Mouse (Mus musculus) stomach, postnatal 0 days (tissue): ENCODE data around the gene Apbb1ip. TPM values are rescaled to one million over a fixed set of nuclear protein-coding genes. Genes with fewer than 3 reads are reported as not detected.

Experiments
- ATAC-seq: fragments of 200-750 bp; cut with Nextera tagmentation; 2 replicates; pipeline ENCODE4 v1.8.0; 2017; ENCODE audit not compliant: low FRiP score, low TSS enrichment
- DNase-seq: peaks from one replicate; pipeline ENCODE4 v3.0.0-alpha.2; 2016; ENCODE audit warnings: low spot score
- H3K27ac ChIP-seq: fragments of 300-500 bp; sonication (generic); replicated peaks from 2 replicates; pipeline ENCODE4 v1.5.1; 2014; ENCODE audit warnings: mild to moderate bottlenecking, control low read depth
- H3K27me3 ChIP-seq: fragments of 300-500 bp; sonication (generic); 2 replicates; pipeline ENCODE4 v1.6.1; 2014; ENCODE audit warnings: low read length; ENCODE audit not compliant: control insufficient read depth, insufficient read depth
- H3K36me3 ChIP-seq: fragments of 300-500 bp; sonication (generic); 2 replicates; pipeline ENCODE4 v1.6.1; 2014; ENCODE audit warnings: low read length, mixed read lengths; ENCODE audit not compliant: control insufficient read depth, insufficient read depth
- H3K4me1 ChIP-seq: fragments of 300-500 bp; sonication (generic); replicated peaks from 2 replicates; pipeline ENCODE4 v1.6.1; 2014; ENCODE audit warnings: antibody characterized with exemption; ENCODE audit not compliant: control insufficient read depth, insufficient read depth
- H3K4me2 ChIP-seq: fragments of 300-500 bp; sonication (generic); replicated peaks from 2 replicates; pipeline ENCODE4 v1.6.1; 2014; ENCODE audit warnings: low read depth, mild to moderate bottlenecking, control low read depth, moderate library complexity
- H3K4me3 ChIP-seq: fragments of 300-500 bp; sonication (generic); 2 replicates; pipeline ENCODE4 v1.5.1; 2014; ENCODE audit warnings: low read depth, low read length, control low read depth
- H3K9ac ChIP-seq: fragments of 300-500 bp; sonication (generic); 2 replicates; pipeline ENCODE4 v1.6.1; 2014; ENCODE audit warnings: mild to moderate bottlenecking, low read length, control low read depth, mixed read lengths
- H3K9me3 ChIP-seq: fragments of 300-500 bp; sonication (generic); 2 replicates; pipeline ENCODE4 v1.6.1; 2016; ENCODE audit warnings: low read length; ENCODE audit not compliant: control insufficient read depth
- CTCF ChIP-seq: IDR thresholded peaks from 2 replicates; pipeline ENCODE4 v1.5.1; 2016; ENCODE audit warnings: antibody characterized with exemption, low read depth, mild to moderate bottlenecking, moderate library complexity
- EP300 ChIP-seq: optimal IDR thresholded peaks from 2 replicates; pipeline ENCODE3; 2016; ENCODE audit warnings: antibody characterized with exemption
- WGBS: fragments of 180-500 bp; shearing (Covaris S2); extraction: QIAGEN DNeasy Blood & Tissue Kit; methylation state at CpG from one replicate; pipeline ENCODE4 v1.1.7; 2014; 5-methylcytosine and 5-hydroxymethylcytosine counted together
- polyA plus RNA-seq: library from polyadenylated mRNA; unstranded; fragments of >200 nt; fragmentation: Nextera tagmentation; extraction: Ambion mirVana; gene quantifications from 2 replicates; pipeline ENCODE4 v1.2.1, GENCODE M21; 2015

The Apbb1ip gene
- polyA plus RNA-seq, 1 experiment from 2014 or later = 1.5 TPM

- Histone ChIP-seq H3K9me3 (no peaks in the 10 kb centered on the region), H3K4me3 (no peak overlapping the region), H3K36me3 (no peaks in the 10 kb centered on the region), H3K4me2 (no peak overlapping the region), H3K9ac (no peak overlapping the region), H3K27me3 (no peaks in the 10 kb centered on the region), H3K4me1 (no peaks in the 10 kb centered on the region), H3K27ac (no peak overlapping the region)
- WGBS = 91% methylated on average over 3 of the region's 3 CpGs
- ATAC-seq (no peak), DNase-seq (no peak)
- TF ChIP-seq CTCF (no peak), EP300 (no peak)
Measured at GRCm38 (mm10) chr2:22777757-22778156, 3.9 kb downstream of the Apbb1ip start.

- no peak overlapping the region for H3K9ac ChIP-seq
- no peaks in the 10 kb centered on the region for H3K36me3 ChIP-seq
- 76% methylated on average over 1 of the region's 1 CpGs for WGBS
- TF ChIP-seq CTCF (no peak), EP300 (no peak)
- DNase-seq = no peak
- ATAC-seq = no peak
- no peak overlapping the region for H3K27ac ChIP-seq
- H3K27me3 ChIP-seq = no peaks in the 10 kb centered on the region
- no peak overlapping the region for H3K4me2 ChIP-seq
- H3K4me1 ChIP-seq = no peaks in the 10 kb centered on the region
- H3K4me3 ChIP-seq = no peak overlapping the region
- no peaks in the 10 kb centered on the region for H3K9me3 ChIP-seq
Measured at GRCm38 (mm10) chr2:22780884-22781283, 7.0 kb downstream of the Apbb1ip start.

GRCm38 (mm10) chr2:22781387-22782009 is 7.6 kb downstream of the Apbb1ip start:
- WGBS = 40% methylated on average over 4 of the region's 4 CpGs
- DNase-seq = no peak
- H3K36me3 ChIP-seq = no peaks in the 10 kb centered on the region
- H3K27ac ChIP-seq = no peak overlapping the region
- no peak for TF ChIP-seq CTCF
- no peak for TF ChIP-seq EP300
- H3K4me1 ChIP-seq = no peaks in the 10 kb centered on the region
- H3K9ac ChIP-seq = no peak overlapping the region
- no peak overlapping the region for H3K4me3 ChIP-seq
- H3K4me2 ChIP-seq = no peak overlapping the region
- H3K9me3 ChIP-seq = no peaks in the 10 kb centered on the region
- ATAC-seq = no peak
- H3K27me3 ChIP-seq = no peaks in the 10 kb centered on the region

GRCm38 (mm10) chr2:22782057-22782456 is 8.2 kb downstream of the Apbb1ip start:
- Histone ChIP-seq H3K27me3 (no peaks in the 10 kb centered on the region), H3K4me2 (no peak overlapping the region), H3K27ac (no peak overlapping the region), H3K4me1 (no peaks in the 10 kb centered on the region), H3K9ac (no peak overlapping the region), H3K4me3 (no peak overlapping the region), H3K36me3 (no peaks in the 10 kb centered on the region), H3K9me3 (no peaks in the 10 kb centered on the region)
- DNase-seq (no peak), ATAC-seq (no peak)
- WGBS = 67% methylated on average over 3 of the region's 3 CpGs
- TF ChIP-seq EP300 (no peak), CTCF (no peak)

GRCm38 (mm10) chr2:22783137-22783638 is 9.3 kb downstream of the Apbb1ip start:
- Histone ChIP-seq H3K4me1 (no peaks in the 10 kb centered on the region), H3K36me3 (no peaks in the 10 kb centered on the region), H3K27ac (no peak overlapping the region), H3K9ac (no peak overlapping the region), H3K9me3 (no peaks in the 10 kb centered on the region), H3K4me3 (no peak overlapping the region), H3K27me3 (no peaks in the 10 kb centered on the region), H3K4me2 (no peak overlapping the region)
- ATAC-seq = no peak
- 80% methylated on average over 2 of the region's 2 CpGs for WGBS
- TF ChIP-seq EP300 (no peak), CTCF (no peak)
- DNase-seq = no peak

GRCm38 (mm10) chr2:22784186-22784585 is 10.3 kb downstream of the Apbb1ip start:
- TF ChIP-seq EP300 = no peak
- no peak for TF ChIP-seq CTCF
- no peak for DNase-seq
- no peaks in the 10 kb centered on the region for H3K36me3 ChIP-seq

More at GRCm38 (mm10) chr2:22784186-22784585, 10.3 kb downstream of the Apbb1ip start:
- Histone ChIP-seq H3K27me3 (no peaks in the 10 kb centered on the region), H3K4me3 (no peak overlapping the region), H3K27ac (no peak overlapping the region), H3K9ac (no peak overlapping the region), H3K4me1 (no peaks in the 10 kb centered on the region), H3K9me3 (no peaks in the 10 kb centered on the region), H3K4me2 (no peak overlapping the region)
- no peak for ATAC-seq
- WGBS = 89% methylated on average over 3 of the region's 3 CpGs
